Mouse (Mus musculus) hindbrain, embryonic 11.5 days (tissue): ENCODE results near the gene Gm12184. TPM values are rescaled to one million over a fixed set of nuclear protein-coding genes. Genes with fewer than 3 reads are reported as not detected.
"Not testable (repeated sequence)": the region's sequence is repeated elsewhere in the genome, so short reads cannot be mapped to it uniquely, and the experiment has no call there.

ENCODE experiments used
- ATAC-seq: fragments of 200-750 bp; cut with Nextera tagmentation; 2 replicates; pipeline ENCODE4 v1.8.0; 2017; ENCODE audit warnings: mild to moderate bottlenecking, moderate TSS enrichment, moderate library complexity; ENCODE audit not compliant: low FRiP score
- DNase-seq: peaks from one replicate; pipeline ENCODE4 v3.0.0-alpha.2; 2015; ENCODE audit warnings: low spot score
- H3K27ac ChIP-seq: fragments of 300-500 bp; sonication (generic); 2 replicates; pipeline ENCODE4 v1.5.1; 2014; ENCODE audit warnings: mild to moderate bottlenecking, low read depth, low read length
- H3K27me3 ChIP-seq: fragments of 300-500 bp; sonication (generic); 2 replicates; pipeline ENCODE4 v1.6.1; 2014; ENCODE audit warnings: mild to moderate bottlenecking, low read length, moderate library complexity, mixed read lengths; ENCODE audit not compliant: control insufficient read depth, insufficient read depth
- H3K36me3 ChIP-seq: fragments of 300-500 bp; sonication (generic); 2 replicates; pipeline ENCODE4 v1.6.1; 2014; ENCODE audit warnings: mild to moderate bottlenecking, low read length, moderate library complexity, mixed read lengths; ENCODE audit not compliant: control insufficient read depth, insufficient read depth
- H3K4me1 ChIP-seq: fragments of 300-500 bp; sonication (generic); replicated peaks from 2 replicates; pipeline ENCODE4 v1.6.1; 2014; ENCODE audit warnings: low read length, mixed read lengths; ENCODE audit not compliant: control insufficient read depth, insufficient read depth
- H3K4me2 ChIP-seq: fragments of 300-500 bp; sonication (generic); replicated peaks from 2 replicates; pipeline ENCODE4 v1.6.1; 2014; ENCODE audit warnings: mild to moderate bottlenecking, low read depth, low read length
- H3K4me3 ChIP-seq: fragments of 300-500 bp; sonication (generic); 2 replicates; pipeline ENCODE4 v1.5.1; 2014; ENCODE audit warnings: low read depth, low read length
- H3K9ac ChIP-seq: fragments of 300-500 bp; sonication (generic); 2 replicates; pipeline ENCODE4 v1.6.1; 2014; ENCODE audit warnings: low read depth, low read length
- H3K9me3 ChIP-seq: fragments of 300-500 bp; sonication (generic); 2 replicates; pipeline ENCODE4 v1.6.1; 2016; ENCODE audit warnings: low read length; ENCODE audit not compliant: control insufficient read depth
- WGBS: fragments of 180-500 bp; shearing (Covaris S2); extraction: QIAGEN DNeasy Blood & Tissue Kit; methylation state at CpG from one replicate; pipeline ENCODE4 v1.1.7; 2014; 5-methylcytosine and 5-hydroxymethylcytosine counted together
- polyA plus RNA-seq: library from polyadenylated mRNA; unstranded; fragments of >200 nt; fragmentation: Nextera tagmentation; extraction: Ambion mirVana; gene quantifications from 2 replicates; pipeline ENCODE4 v1.2.1, GENCODE M21; 2014

The Gm12184 gene
- 5.8 and 7.4 TPM in 2 replicates for polyA plus RNA-seq

GRCm38 (mm10) chr11:48825979-48826751 lies at the start of gene Gm12184, which contains the start of gene Trim7:
Gene Gm12184 (minus strand): TSS chr11:48826655.
Gene Trim7 (plus strand): TSS chr11:48826140.
- not testable (repeated sequence) for H3K9me3 ChIP-seq, H3K4me1 ChIP-seq, H3K27ac ChIP-seq, H3K9ac ChIP-seq, H3K36me3 ChIP-seq, DNase-seq
- peak within 1 kb of the TSS; percentile 52 for H3K4me2 ChIP-seq
- WGBS, result 1% methylated on average over 36 of the region's 92 CpGs
- H3K27me3 ChIP-seq, result peaks cover 13% of the 10 kb centered on the region
- peak; percentile 81 for ATAC-seq
- H3K4me3 ChIP-seq, result peak within 1 kb of the TSS; percentile 40

- H3K27ac ChIP-seq, ATAC-seq, DNase-seq, H3K4me1 ChIP-seq, H3K4me2 ChIP-seq, H3K9me3 ChIP-seq, H3K9ac ChIP-seq, H3K4me3 ChIP-seq, H3K36me3 ChIP-seq, H3K27me3 ChIP-seq: not testable (repeated sequence)
- 80% methylated on average over 1 of the region's 1 CpGs for WGBS
These were observed 48.9 kb upstream of the Gm12184 start for GRCm38 (mm10) chr11:48875343-48875837.

- Histone ChIP-seq H3K4me1 (no peaks in the 10 kb centered on the region), H3K36me3 (no peaks in the 10 kb centered on the region), H3K4me3 (no peak overlapping the region), H3K9ac (no peak overlapping the region), H3K9me3 (no peaks in the 10 kb centered on the region), H3K27me3 (no peaks in the 10 kb centered on the region), H3K4me2 (no peak overlapping the region), H3K27ac (no peak overlapping the region)
- peak; percentile 25; the same call in 1 of the 2 replicates for ATAC-seq
- WGBS, result 3% methylated on average over 4 of the region's 4 CpGs
- DNase-seq, result peak; percentile 73
These were observed 48.0 kb upstream of the Gm12184 start for GRCm38 (mm10) chr11:48874465-48874864.

- WGBS, result 70% methylated on average over 10 of the region's 10 CpGs
- no peak overlapping the region for H3K4me3 ChIP-seq
- no peak for ATAC-seq
- no peak for DNase-seq
- no peaks in the 10 kb centered on the region for H3K36me3 ChIP-seq
- no peak overlapping the region for H3K27ac ChIP-seq
- H3K27me3 ChIP-seq, result no peaks in the 10 kb centered on the region
- no peaks in the 10 kb centered on the region for H3K4me1 ChIP-seq
- H3K9me3 ChIP-seq, result no peaks in the 10 kb centered on the region
- H3K9ac ChIP-seq, result no peak overlapping the region
- no peak overlapping the region for H3K4me2 ChIP-seq
These were observed 47.3 kb upstream of the Gm12184 start for GRCm38 (mm10) chr11:48873591-48874290.

GRCm38 (mm10) chr11:48872695-48873300 lies 46.3 kb upstream of the Gm12184 start:
- H3K4me1 ChIP-seq, result no peaks in the 10 kb centered on the region
- H3K27me3 ChIP-seq, result no peaks in the 10 kb centered on the region
- WGBS, result 79% methylated on average over 7 of the region's 7 CpGs
- no peaks in the 10 kb centered on the region for H3K36me3 ChIP-seq
- H3K4me3 ChIP-seq, result no peak overlapping the region
- no peak overlapping the region for H3K9ac ChIP-seq
- no peak overlapping the region for H3K4me2 ChIP-seq
- H3K27ac ChIP-seq, result no peak overlapping the region
- no peak for ATAC-seq
- DNase-seq, result no peak
- H3K9me3 ChIP-seq, result no peaks in the 10 kb centered on the region

GRCm38 (mm10) chr11:48871817-48872541 lies 45.5 kb upstream of the Gm12184 start:
- Histone ChIP-seq H3K27ac (no peak overlapping the region), H3K9me3 (no peaks in the 10 kb centered on the region), H3K4me3 (peak overlapping the region; percentile 29), H3K36me3 (no peaks in the 10 kb centered on the region), H3K4me2 (peak overlapping the region; percentile 46), H3K9ac (no peak overlapping the region), H3K27me3 (no peaks in the 10 kb centered on the region), H3K4me1 (no peaks in the 10 kb centered on the region)
- DNase-seq, result peak; percentile 32
- 12% methylated on average over 17 of the region's 17 CpGs for WGBS
- no peak for ATAC-seq

- Histone ChIP-seq H3K36me3 (no peaks in the 10 kb centered on the region), H3K27me3 (no peaks in the 10 kb centered on the region), H3K4me2 (peak within 1 kb of the TSS; percentile 46), H3K4me1 (no peaks in the 10 kb centered on the region), H3K4me3 (peak within 1 kb of the TSS; percentile 29), H3K9me3 (no peaks in the 10 kb centered on the region), H3K9ac (peak within 1 kb of the TSS; percentile 7; the same call in 1 of the 2 replicates), H3K27ac (no peak within 1 kb of the TSS)
- peak; percentile 52 for DNase-seq
- peak; percentile 65 for ATAC-seq
- WGBS, result 3% methylated on average over 19 of the region's 19 CpGs
These were observed 44.8 kb upstream of the Gm12184 start, which contains the start of gene Irgm1 for GRCm38 (mm10) chr11:48871201-48871772. Gene Irgm1 (minus strand): TSS chr11:48871683.

- ATAC-seq (no peak), DNase-seq (no peak)
- Histone ChIP-seq H3K9me3 (no peaks in the 10 kb centered on the region), H3K9ac (no peak overlapping the region), H3K4me1 (no peaks in the 10 kb centered on the region), H3K4me3 (peak overlapping the region; percentile 29), H3K27ac (no peak overlapping the region), H3K36me3 (no peaks in the 10 kb centered on the region), H3K4me2 (peak overlapping the region; percentile 46), H3K27me3 (no peaks in the 10 kb centered on the region)
- WGBS, result 44% methylated on average over 7 of the region's 7 CpGs
These were observed 44.3 kb upstream of the Gm12184 start for GRCm38 (mm10) chr11:48870781-48871180.
